Mouse (Mus musculus): ENCODE results near the gene Mrpl23. TPM values are rescaled to one million over a fixed set of nuclear protein-coding genes. Genes with fewer than 3 reads are reported as not detected.

The Mrpl23 gene
- 9.9 TPM for polyA plus RNA-seq (2017; shearing (Covaris generic))

DNA sequence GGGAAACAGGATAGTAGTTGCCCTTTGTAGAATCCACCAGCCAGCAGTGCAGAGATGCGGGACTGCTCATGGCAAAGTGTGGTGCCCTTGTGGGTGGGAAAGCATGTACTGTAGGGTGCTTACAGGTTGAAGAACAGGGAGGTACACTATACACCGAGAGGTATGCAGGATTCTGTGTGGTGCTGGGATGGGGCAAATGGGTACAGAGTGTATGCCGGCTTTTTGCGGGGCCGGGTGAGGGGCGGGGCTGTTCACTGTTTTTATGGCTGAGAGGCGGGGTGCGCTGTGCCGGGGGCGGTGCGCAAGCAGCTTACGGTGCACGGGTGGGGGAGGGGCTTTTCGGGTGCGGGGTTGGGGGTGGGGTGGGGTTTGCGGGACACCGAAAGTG, at the start of gene Mrpl23:
Mrpl23 (plus strand) TSS at position 16 of the 388 bp plus-strand sequence.

GRCm38 (mm10) chr7:142498575-142498974, 33.9 kb upstream of the Mrpl23 start, which contains the start of gene Tnnt3:
Tnnt3 (plus strand) TSS chr7:142498836.

Other genes with a start within 250 kb of the Mrpl23 start
- gene Krtap5-1, start 235.6 kb upstream of the Mrpl23 start, polyA plus RNA-seq (2017; shearing (Covaris generic)): not detected
- gene Krtap5-4, start 229.1 kb upstream of the Mrpl23 start, polyA plus RNA-seq (2017; shearing (Covaris generic)): not detected
- 24.4 TPM for gene Ifitm10, start 158.9 kb upstream of the Mrpl23 start, polyA plus RNA-seq (2017; shearing (Covaris generic))
- gene Gm49369, start 150.0 kb upstream of the Mrpl23 start, polyA plus RNA-seq (2017; shearing (Covaris generic)): 12.8 TPM
- gene Ctsd, start 144.6 kb upstream of the Mrpl23 start, polyA plus RNA-seq (2017; shearing (Covaris generic)): 304 TPM
- gene Syt8, start 97.8 kb upstream of the Mrpl23 start, polyA plus RNA-seq (2017; shearing (Covaris generic)): not detected
- not detected for gene Tnni2, start 90.9 kb upstream of the Mrpl23 start, polyA plus RNA-seq (2017; shearing (Covaris generic))
- 942 TPM for gene Lsp1, start 71.9 kb upstream of the Mrpl23 start, polyA plus RNA-seq (2017; shearing (Covaris generic))
- gene Tnnt3, start 33.9 kb upstream of the Mrpl23 start, polyA plus RNA-seq (2017; shearing (Covaris generic)): 1.2 TPM
- not detected for gene Igf2, start 134.1 kb downstream of the Mrpl23 start, polyA plus RNA-seq (2017; shearing (Covaris generic))
- gene Gm49394, start 137.3 kb downstream of the Mrpl23 start, polyA plus RNA-seq (2017; shearing (Covaris generic)): not detected
- not detected for gene Ins2, start 210.7 kb downstream of the Mrpl23 start, polyA plus RNA-seq (2017; shearing (Covaris generic))

Measured in effector memory CD4-positive, alpha-beta T cell, adult 5 months (primary cell).